Mouse (Mus musculus) brain, embryonic 14.5 days (tissue): Measurements from ENCODE around the gene Aup1. TPM values are rescaled to one million over a fixed set of nuclear protein-coding genes. Genes with fewer than 3 reads are reported as not detected.

Source experiments
- DNase-seq: peaks from one replicate; pipeline ENCODE4 v3.0.0-alpha.2; 2011; ENCODE audit warnings: low read depth
- CTCF ChIP-seq: fragments of 200-500 bp; IDR thresholded peaks from 2 replicates; pipeline ENCODE4 v1.5.1; 2012; ENCODE audit warnings: inconsistent platforms, mild to moderate bottlenecking, moderate library complexity, borderline replicate concordance; ENCODE audit not compliant: insufficient read depth, insufficient read length; ENCODE audit errors: extremely low read depth
- POLR2A ChIP-seq: fragments of 200-500 bp; IDR thresholded peaks from 2 replicates; pipeline ENCODE4 v1.6.1; 2012; ENCODE audit warnings: mild to moderate bottlenecking, inconsistent platforms, borderline replicate concordance; ENCODE audit not compliant: poor library complexity, insufficient read depth, insufficient read length, severe bottlenecking; ENCODE audit errors: extremely low read depth
- polyA plus RNA-seq: library from polyadenylated mRNA; depleted of rRNA; stranded (reverse); fragments of >200 nt; gene quantifications from 2 replicates; pipeline ENCODE4 v1.2.3, GENCODE M21; 2012

The Aup1 gene
- polyA plus RNA-seq, 1 experiment: 222 TPM

DNA sequence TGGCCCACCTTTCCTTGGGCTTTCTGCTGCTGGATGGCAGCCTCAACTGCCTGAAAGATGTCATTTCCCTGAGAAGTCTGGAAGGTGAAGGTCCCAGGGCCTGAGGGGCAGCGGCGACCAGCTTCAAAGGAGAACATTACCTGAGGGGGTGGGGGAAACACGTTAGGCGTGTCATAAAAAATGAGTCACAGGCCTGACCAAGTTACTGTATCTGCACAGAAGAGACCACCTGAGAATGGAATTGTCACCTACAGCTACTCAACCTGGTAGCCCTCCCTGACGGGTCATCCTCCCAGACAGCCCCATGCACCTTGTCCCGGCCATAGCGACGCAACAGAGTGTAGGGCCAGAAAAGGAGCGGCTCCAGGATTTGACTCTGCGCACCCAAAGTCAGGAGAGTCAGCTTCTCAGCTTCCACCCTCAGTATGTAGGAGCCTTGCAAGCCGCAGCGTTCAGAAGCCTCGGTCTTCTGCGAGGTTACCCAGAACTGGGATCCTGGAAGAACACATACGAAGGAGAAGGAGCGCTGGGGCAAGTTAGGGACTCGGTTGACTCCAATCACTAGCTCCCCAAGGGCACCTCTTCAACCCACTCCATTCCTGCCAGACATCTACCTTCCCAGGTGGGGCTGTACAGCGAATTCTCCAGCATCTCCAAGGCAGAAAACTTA is 22.3 kb upstream of the Aup1 start:
- no peak for DNase-seq
- TF ChIP-seq POLR2A (no peak), CTCF (no peak)

DNA sequence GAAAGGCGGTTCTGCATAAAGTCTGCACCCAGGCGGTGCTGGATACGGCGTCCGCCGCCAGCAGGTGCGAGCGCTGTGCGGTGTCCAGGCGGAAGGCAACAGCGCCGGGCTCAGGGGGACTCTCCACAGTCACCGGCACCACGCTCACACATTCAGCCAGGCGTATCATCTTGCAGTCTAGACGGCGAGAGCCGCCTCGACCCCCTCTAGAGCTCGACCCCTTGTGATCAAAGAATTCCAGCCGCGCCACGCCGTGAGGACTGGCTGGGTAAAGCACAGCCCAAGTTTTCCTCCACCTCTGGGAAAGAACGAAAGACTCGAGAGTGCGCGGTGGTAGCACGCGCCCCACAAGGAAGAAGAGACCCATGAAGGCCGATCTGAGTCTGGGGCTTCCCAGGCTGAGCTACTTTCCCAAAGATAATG is 21.5 kb upstream of the Aup1 start:
- DNase-seq: peak; percentile 52
- TF ChIP-seq CTCF: 0 out of 2 replicates have a peak, but pooled peaks have one; percentile 5
- TF ChIP-seq POLR2A: no peak

DNA sequence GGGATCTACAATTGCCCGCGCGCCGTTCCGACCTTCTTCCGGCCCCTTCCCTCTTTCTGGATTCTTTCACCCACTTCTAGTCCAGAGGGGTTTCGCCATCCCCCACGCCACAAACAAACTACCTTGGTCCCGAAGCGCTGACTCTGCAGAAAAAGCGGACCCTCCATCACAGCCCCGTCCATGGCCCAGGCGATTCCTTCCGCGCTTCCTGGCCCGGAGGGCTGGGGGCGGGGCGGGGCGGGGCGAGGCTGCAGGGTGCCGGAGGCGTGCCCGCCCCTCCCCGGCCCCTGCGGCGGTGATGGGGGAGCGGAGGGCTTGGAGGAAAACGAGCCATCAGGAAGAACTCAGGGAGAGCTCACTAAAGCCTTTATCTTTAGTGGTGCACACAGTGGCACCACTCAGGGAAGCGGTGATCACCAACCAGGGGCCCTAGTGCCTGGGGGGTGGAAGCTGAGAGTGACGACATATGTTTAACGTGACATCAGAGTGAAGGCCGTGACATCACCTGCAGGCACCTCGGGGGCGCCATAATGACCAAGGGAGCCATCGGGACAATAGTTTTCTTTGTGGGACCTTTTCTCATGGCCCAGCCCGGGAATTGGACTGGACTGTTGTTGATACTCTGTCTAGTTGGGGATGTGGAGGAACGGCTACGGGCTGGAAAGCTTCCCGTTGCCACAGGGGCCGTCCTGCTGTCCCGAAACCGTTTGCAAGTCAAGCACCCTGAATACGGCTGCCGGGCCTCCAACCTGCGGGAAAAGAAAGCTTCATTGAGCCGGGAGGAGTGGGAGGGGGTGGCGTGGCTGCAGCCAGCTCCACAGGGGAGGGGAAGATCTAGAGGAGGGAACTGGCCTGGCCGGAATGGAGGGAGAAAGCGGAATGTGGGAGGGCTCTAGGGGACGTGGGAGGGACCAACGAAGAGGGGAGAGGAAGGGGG is 20.8 kb upstream of the Aup1 start, which contains the start of the genes Dok1 and Loxl3:
Gene Dok1, minus strand, starts transcription at position 223 of the 937 bp plus-strand sequence.
Gene Loxl3, plus strand, starts transcription at position 925 of the 937 bp plus-strand sequence.
- TF ChIP-seq CTCF: no peak
- no peak for TF ChIP-seq POLR2A
- DNase-seq: peak; percentile 80

DNA sequence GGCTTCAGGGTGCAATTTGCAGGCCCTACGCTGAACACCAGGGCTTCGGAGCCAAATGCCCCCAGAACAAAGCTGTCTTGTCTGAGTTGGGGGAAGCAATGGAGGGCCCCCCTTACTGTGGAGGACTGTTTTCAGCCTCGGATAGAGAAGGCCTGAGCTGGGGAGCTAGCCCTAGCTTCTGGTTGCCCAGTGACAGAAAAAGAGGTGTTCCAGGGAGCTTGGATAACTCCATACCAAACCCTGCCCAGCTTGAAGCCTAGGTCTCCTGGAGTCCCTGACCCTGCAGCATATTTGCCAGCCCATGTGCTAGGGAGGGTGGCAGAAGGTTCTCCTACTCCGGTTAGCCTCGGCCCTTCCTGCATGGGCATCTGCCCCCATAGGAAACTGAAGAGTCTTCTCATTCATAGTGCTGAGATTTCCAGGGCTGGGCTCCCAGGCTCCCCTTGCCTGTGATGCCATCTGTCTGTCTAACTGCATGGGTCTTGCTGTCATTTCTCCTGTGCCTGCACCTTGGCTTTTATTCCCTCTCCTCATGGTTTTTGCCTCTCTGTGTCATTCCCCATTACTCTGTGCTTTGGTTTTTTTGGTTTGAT is 19.8 kb upstream of the Aup1 start:
- TF ChIP-seq CTCF (no peak), POLR2A (no peak)
- DNase-seq: no peak

DNA sequence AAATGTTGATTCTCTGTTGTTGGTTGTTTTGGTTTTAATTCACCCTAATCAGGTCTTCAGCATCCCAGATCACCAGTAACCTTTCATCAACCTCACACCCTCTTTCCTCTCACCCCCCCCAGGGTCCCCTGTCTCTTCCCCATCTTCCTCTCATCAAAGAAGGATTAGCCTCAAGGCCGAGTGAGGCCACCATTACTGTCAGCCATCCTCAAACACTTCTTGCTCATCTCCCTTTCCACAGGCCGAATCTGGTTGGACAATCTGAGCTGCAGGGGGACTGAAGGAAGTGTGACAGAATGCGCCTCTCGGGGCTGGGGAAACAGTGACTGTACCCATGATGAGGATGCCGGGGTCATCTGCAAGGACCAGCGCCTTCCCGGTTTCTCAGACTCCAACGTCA is 17.1 kb upstream of the Aup1 start:
- DNase-seq: no peak
- TF ChIP-seq CTCF: no peak
- no peak for TF ChIP-seq POLR2A

DNA sequence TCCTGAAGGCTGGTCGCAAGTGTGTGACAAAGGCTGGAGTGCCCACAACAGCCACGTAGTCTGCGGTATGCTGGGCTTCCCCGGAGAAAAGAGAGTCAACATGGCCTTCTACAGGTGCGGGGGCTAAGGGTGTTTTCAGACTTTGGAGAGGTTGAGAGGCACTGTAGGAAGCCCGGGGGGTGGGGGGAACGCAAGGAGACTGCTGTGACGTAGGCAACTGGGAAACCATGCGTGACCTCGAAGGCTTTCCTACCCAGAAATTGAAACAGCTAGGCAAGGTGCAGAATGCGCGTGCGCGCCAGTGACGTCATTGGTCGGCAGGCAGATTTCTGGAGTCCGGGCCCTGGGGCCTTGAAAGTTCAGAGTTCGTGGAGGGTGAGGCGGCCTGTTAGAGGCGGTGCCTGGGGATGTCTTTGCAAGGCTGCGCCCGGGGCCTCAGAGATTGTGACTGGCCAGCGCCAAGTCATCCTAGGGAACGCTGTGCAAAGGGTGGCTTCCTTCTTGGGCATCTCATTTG is 15.8 kb upstream of the Aup1 start:
- no peak for TF ChIP-seq POLR2A
- peak; percentile 80 for DNase-seq

DNA sequence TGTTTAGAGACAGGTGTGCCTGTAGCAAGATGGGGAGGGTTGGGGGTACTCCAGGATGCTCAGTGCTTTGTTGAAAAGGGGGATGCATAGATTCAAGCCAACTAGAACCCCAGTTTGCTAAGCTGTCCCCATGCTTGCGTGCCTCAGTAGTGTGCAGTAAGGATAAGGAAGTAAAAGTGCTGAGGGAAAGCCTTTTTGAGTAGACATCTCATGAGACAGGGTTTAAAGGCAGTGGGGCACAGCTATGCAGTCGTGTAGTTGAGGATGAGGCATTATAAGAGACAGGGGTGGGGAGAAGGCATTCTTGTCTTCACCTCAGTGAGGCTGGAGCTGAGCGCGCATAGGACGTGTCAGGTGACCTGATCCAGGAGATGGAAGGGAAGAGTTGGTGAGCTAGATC is 13.7 kb upstream of the Aup1 start:
- no peak for DNase-seq
- TF ChIP-seq POLR2A: no peak
- TF ChIP-seq CTCF: no peak

DNA sequence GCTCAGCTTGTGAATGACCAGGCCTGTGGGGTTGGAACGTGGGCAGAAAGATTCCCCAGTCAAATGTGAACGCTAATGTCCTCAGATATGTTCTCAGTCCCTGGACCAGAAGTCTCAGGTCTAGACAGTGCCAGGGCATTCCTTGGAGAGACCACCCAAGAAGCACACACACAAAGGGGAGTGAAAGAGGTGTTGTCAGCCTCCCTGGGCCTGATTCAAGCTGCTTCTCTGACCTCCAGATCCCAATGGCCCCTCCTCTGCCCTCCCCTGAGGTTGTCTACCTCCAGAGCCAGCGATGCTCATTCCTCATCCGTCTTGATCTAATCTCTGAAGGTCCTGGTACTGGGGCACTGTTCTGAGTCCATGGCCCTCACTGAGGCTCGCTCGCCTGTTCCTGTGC is 10.8 kb upstream of the Aup1 start:
- TF ChIP-seq POLR2A: no peak
- no peak for TF ChIP-seq CTCF
- no peak for DNase-seq

DNA sequence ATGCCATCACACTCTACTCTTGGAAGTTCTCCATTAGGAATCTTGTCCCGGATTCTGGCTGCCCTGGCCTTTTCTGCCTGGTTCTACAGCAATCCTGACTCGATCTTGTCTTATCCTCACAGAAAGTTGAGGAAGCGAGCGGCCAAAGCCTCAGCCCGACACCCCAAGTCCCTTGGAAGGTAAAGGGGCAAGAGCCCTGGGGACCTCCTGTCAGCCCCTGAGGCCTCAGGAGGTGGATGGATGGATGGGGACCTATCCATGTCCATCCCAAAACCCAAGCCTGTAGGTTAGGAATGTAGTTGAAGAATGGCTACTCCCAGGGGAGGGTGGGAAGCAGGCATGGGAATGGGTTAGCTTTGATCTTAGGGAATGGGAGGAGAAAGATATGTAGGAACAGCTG is 10.3 kb upstream of the Aup1 start:
- DNase-seq: no peak
- no peak for TF ChIP-seq CTCF

DNA sequence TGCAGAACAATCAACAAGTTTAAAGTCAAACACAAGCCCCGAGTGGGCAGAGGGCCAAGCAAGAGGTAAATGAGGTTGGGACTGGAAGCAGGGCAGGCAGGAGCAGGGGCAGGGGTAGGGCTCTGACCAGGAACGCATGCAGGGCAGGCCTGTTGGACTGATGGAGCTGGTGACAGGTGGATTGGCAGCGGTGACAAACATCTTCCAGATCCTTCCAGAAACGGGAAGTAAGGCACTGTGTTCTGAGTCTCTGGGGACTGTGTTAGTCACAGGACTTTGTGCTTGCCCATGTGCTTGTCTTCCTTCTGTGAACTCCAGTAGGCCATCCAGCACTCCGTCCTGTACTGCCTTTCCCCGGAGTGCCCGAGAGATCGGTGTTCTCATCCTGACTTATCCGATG is 9.6 kb upstream of the Aup1 start:
- no peak for DNase-seq
- TF ChIP-seq POLR2A: no peak
- TF ChIP-seq CTCF: no peak

DNA sequence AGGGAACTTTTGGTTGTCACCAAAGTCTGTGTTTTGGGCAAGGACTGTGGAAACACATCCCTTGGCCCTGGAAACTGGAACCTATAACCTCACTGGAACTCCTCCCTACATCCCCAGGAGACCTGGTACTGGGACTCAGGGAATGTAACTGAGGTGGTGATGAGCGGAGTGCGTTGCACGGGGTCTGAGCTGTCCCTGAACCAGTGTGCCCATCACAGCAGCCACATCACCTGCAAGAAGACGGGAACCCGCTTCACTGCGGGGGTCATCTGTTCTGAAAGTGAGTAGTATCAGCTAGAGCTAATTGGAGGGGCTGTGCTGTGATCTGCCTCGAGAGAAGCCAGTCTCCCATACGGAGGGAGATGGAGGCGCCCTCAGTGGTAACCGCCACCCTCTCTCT is 5.0 kb upstream of the Aup1 start:
- TF ChIP-seq POLR2A (no peak), CTCF (no peak)
- no peak for DNase-seq
